Mouse (Mus musculus) testis, adult 2 months (tissue): ENCODE data around the gene Clec4f.

Source experiments
- CTCF ChIP-seq: fragments of 200-500 bp; IDR thresholded peaks from 2 replicates; pipeline ENCODE4 v1.5.1; 2012; ENCODE audit warnings: low read depth, mild to moderate bottlenecking, inconsistent platforms, low read length, moderate library complexity; ENCODE audit not compliant: control insufficient read depth, insufficient read depth, insufficient replicate concordance
- POLR2A ChIP-seq: fragments of 200-500 bp; IDR thresholded peaks from 2 replicates; pipeline ENCODE4 v1.6.1; 2012; ENCODE audit warnings: low read depth, mild to moderate bottlenecking, inconsistent platforms, low read length, moderate library complexity; ENCODE audit not compliant: control insufficient read depth

GRCm38 (mm10) chr6:83597988-83598387, 58.0 kb downstream of the Clec4f start:
- TF ChIP-seq POLR2A (no peak), CTCF (no peak)
